ENCODE assay signal across 14 mouse cellular contexts in genomic region chr10:30085059-30085458, GRCm38 (mm10).
"Had no signal": no experiment of that assay in that cellular context is flagged by ENCODE, and none has a peak within 500 bp of the region (broad histone marks: within the 10 kb centered on the region; RNA-seq: fewer than 3 reads in every experiment).

No protein-coding gene starts in this region.

- ATAC-seq: liver, embryonic 12.5 days had no signal

- H3K27me3 ChIP-seq: limb, embryonic 15.5 days; liver, embryonic 12.5 days; neural tube, embryonic 15.5 days had no signal

- H3K9ac ChIP-seq: limb, embryonic 15.5 days; liver, embryonic 12.5 days; lung, embryonic 14.5 days; neural tube, embryonic 15.5 days had no signal

- DNase-seq: kidney, postnatal 25 days; layer of hippocampus, adult 9-11 months; layer of hippocampus, postnatal 36 days; lung, embryonic 14.5 days; lung, postnatal 10 days; lung, postnatal 4 days; midbrain, embryonic 14.5 days; right cerebral cortex, adult 18-20 months; right cerebral cortex, postnatal 25 days had no signal

- H3K4me2 ChIP-seq: limb, embryonic 15.5 days; liver, embryonic 12.5 days; lung, embryonic 14.5 days; neural tube, embryonic 15.5 days had no signal

- H3K27ac ChIP-seq: limb, embryonic 15.5 days; liver, embryonic 12.5 days; midbrain, embryonic 10.5 days; neural tube, embryonic 15.5 days had no signal

- H3K4me1 ChIP-seq: limb, embryonic 15.5 days; liver, embryonic 12.5 days; midbrain, embryonic 10.5 days; neural tube, embryonic 15.5 days had no signal

- H3K9me3 ChIP-seq: limb, embryonic 15.5 days; liver, embryonic 12.5 days; midbrain, embryonic 10.5 days; neural tube, embryonic 15.5 days had no signal

- H3K4me3 ChIP-seq: limb, embryonic 15.5 days; liver, embryonic 12.5 days; midbrain, embryonic 10.5 days; myocyte; neural tube, embryonic 15.5 days had no signal

- H3K36me3 ChIP-seq: limb, embryonic 15.5 days; liver, embryonic 12.5 days; midbrain, embryonic 10.5 days; neural tube, embryonic 15.5 days had no signal
